Mouse (Mus musculus) thymus, postnatal 10 days (tissue): ENCODE measurements at regions not wholly inside any gene's neighbourhood (a gene's known extent, or its start where the extent isn't known, plus 50 kb on each side); places are given as distances from the start of the nearest gene placed in this dataset.
A peak's percentile ranks its signal among the peaks of the same experiment; 100 is the strongest.

ENCODE experiments used
- DNase-seq, 2 experiments: peaks; one replicate each; pipeline ENCODE4 v3.0.0; 2021; ENCODE audit warnings: low spot score in 2 of 2

- DNase-seq = peak; percentile 44
Observed at GRCm38 (mm10) chr1:88575917-88576669, 66.2 kb upstream of the Glrp1 start.

- DNase-seq = no peak
Observed at GRCm38 (mm10) chr1:88575291-88575690, 65.4 kb upstream of the Glrp1 start.

GRCm38 (mm10) chr1:88572161-88572560 lies 62.3 kb upstream of the Glrp1 start:
- no peak for DNase-seq

GRCm38 (mm10) chr1:88568447-88569053 lies 58.7 kb upstream of the Glrp1 start:
- DNase-seq = no peak

DNA sequence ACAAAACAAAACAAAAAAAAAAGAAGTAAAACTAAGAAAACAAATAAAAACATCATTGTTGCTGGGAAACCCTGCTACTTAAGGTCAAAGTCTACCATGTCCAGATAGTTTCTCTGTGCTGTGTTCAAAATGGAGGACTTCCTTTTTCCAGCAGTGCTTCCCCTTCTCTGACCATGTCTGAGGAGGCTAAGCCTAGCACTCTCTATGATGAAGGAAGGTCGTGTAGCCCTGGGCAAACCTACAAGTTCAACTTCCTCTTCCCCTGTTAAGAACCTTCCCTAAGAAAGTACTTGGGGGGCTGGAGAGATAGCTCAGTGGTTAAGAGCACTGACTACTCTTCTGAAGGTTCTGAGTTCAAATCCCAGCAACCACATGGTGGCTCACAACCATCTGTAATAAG lies 57.3 kb upstream of the Glrp1 start:
- no peak for DNase-seq

- DNase-seq = no peak
Observed at GRCm38 (mm10) chr1:88566426-88566825, 56.6 kb upstream of the Glrp1 start.

DNA sequence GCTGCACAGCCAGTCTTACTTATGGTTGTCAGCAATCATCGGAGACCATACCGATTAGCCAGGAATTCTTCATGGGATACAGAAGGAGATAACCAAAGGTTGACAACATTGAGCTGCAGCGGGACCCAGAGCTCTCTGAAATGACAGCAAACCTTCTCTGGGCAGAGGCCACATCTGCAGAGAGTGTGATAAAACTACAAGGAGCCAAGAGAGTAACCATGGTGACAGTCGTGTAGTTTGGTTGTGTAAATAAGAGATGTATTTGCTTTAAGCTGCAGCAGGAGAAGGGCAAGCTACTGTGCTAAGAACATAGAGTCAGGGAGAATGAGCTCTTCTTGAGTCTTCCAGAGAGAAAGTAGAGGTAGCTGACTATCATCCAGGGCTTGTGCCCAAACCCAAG lies 55.0 kb upstream of the Glrp1 start:
- DNase-seq = no peak

GRCm38 (mm10) chr1:88562361-88562760 lies 52.5 kb upstream of the Glrp1 start:
- peak; percentile 77 to 94 for DNase-seq

- DNase-seq = no peak
Observed at GRCm38 (mm10) chr1:88560771-88561170, 50.9 kb upstream of the Glrp1 start.
